Mouse (Mus musculus) MEL (cell line): Measurements from ENCODE around the gene Gm42517.

Experiments
- CTCF ChIP-seq, 3 experiments: IDR thresholded peaks in 2 of 3; conservative IDR thresholded peaks in 1 of 3; 2 replicates each; pipeline ENCODE4 v1.5.1; 2011 to 2012; ENCODE audit warnings: low read length in 3 of 3, low read depth in 2 of 3, mild to moderate bottlenecking in 2 of 3, improper control_type of control experiment in 1 of 3, inconsistent platforms in 1 of 3, mixed read lengths in 1 of 3, moderate library complexity in 1 of 3; ENCODE audit not compliant: control insufficient read depth in 1 of 3, insufficient read depth in 1 of 3, poor library complexity in 1 of 3, severe bottlenecking in 1 of 3
- GATA1 ChIP-seq: IDR thresholded peaks from 2 replicates; pipeline ENCODE4 v1.6.1; 2011; ENCODE audit warnings: low read depth, low read length, improper control_type of control experiment
- MYC ChIP-seq: IDR thresholded peaks from 2 replicates; pipeline ENCODE4 v1.6.1; 2011; ENCODE audit warnings: low read depth, mild to moderate bottlenecking, low read length, improper control_type of control experiment, moderate library complexity
- POLR2A ChIP-seq, 2 experiments: IDR thresholded peaks; 2 replicates each; pipeline ENCODE4 v1.6.1; 2011 to 2012; ENCODE audit warnings: low read length in 2 of 2, mild to moderate bottlenecking in 2 of 2, control low read depth in 1 of 2, improper control_type of control experiment in 1 of 2, low read depth in 1 of 2, moderate library complexity in 1 of 2; ENCODE audit not compliant: control insufficient read depth in 1 of 2, insufficient read depth in 1 of 2, poor library complexity in 1 of 2
- POLR2AphosphoS5 ChIP-seq: IDR thresholded peaks from 2 replicates; pipeline ENCODE4 v1.6.1; 2012; ENCODE audit warnings: low read depth, borderline replicate concordance, mild to moderate bottlenecking, inconsistent platforms, low read length, moderate library complexity, mixed read lengths
- SIN3A ChIP-seq: IDR thresholded peaks from 2 replicates; pipeline ENCODE4 v1.6.1; 2012; ENCODE audit warnings: low read length, improper control_type of control experiment, inconsistent platforms
- ZKSCAN1 ChIP-seq: IDR thresholded peaks from 2 replicates; pipeline ENCODE4 v1.6.1; 2012; ENCODE audit warnings: low read depth, mild to moderate bottlenecking, inconsistent platforms, low read length, improper control_type of control experiment, moderate library complexity

- TF ChIP-seq POLR2A (IDR thresholded peaks at IDR 0.05; ENCODE audit: control insufficient read depth in 1 of 2, insufficient read depth in 1 of 2, low read depth in 1 of 2, low read length in 2 of 2, poor library complexity in 1 of 2) (no peak), ZKSCAN1 (no peak), CTCF (IDR thresholded peaks at IDR 0.05 in 2 of 3, conservative IDR thresholded peaks at IDR 0.05 in 1 of 3; ENCODE audit: control insufficient read depth in 1 of 3, insufficient read depth in 1 of 3, low read depth in 2 of 3, low read length in 3 of 3, poor library complexity in 1 of 3, severe bottlenecking in 1 of 3) (peak in 1 of 3 experiments; percentile 50; a peak in 2 of 6 replicates), GATA1 (no peak), MYC (no peak), POLR2AphosphoS5 (no peak), SIN3A (no peak)
Measured at GRCm38 (mm10) chr5:108362330-108362729, 5.4 kb downstream of the Gm42517 start.
